Mouse (Mus musculus) erythroblast, embryonic 14.5 days (primary cell): ENCODE data around the gene Slc7a1.

ENCODE experiments used
- GATA1 ChIP-seq: IDR thresholded peaks from 2 replicates; pipeline ENCODE4 v1.6.1; 2012; ENCODE audit warnings: low read length, inconsistent platforms, mixed read lengths
- TAL1 ChIP-seq: IDR thresholded peaks from 3 replicates; pipeline ENCODE4 v1.6.1; 2012; ENCODE audit warnings: low read length, inconsistent platforms, mixed read lengths

DNA sequence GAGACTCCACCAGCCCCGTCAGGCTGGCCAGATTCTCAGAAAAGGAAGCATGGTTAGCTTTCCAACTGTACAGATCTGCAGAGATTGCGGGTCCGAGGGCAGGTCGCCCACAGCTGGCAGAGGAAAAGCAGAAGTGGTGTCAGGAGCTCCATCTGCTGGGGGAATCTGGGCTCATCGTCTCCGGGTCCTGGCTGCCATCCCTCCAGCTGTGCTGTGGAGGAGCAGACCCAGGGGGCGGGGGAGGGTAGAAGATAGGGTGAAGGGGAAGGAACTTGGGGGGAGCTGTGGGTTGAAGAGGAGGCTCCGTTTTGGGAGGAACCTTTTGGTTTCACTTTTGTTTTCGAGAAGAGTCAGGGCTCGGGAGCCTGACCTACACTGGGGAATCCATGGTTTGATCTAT, 88.9 kb downstream of the Slc7a1 start:
- TF ChIP-seq TAL1 (no peak), GATA1 (no peak)
